Mouse (Mus musculus) brain, embryonic 18.5 days (tissue): ENCODE results near the gene Dock6.

Experiments
- DNase-seq: peaks from one replicate; pipeline ENCODE4 v3.0.0-alpha.2; 2012; ENCODE audit warnings: low read depth, low spot score

The Dock6 gene

DNA sequence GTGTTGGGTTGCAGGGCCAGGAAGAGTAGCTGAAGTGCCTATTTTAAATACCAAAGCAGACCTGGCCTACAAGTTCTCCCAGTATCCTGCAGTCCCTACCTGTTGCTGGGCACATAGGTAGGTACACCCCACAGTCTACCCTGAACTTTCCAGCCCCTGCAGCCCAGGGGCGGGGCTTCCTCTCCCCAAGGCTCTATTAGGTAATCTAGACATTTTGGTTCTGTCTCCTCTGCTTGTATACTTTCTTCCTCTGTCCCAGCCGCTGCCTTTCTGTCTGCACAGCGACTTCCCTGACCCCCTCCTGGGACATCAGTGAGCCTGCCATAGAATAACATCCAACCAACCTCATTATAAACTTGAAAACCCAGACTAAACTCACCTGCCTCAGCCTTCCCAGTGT, 102.1 kb downstream of the Dock6 start:
- DNase-seq, result no peak
